Mouse (Mus musculus) retina, postnatal 1 day (tissue): ENCODE results near the gene Fgf8.

Experiments
- DNase-seq: peaks from one replicate; pipeline ENCODE4 v3.0.0-alpha.2; 2012

The Fgf8 gene

DNA sequence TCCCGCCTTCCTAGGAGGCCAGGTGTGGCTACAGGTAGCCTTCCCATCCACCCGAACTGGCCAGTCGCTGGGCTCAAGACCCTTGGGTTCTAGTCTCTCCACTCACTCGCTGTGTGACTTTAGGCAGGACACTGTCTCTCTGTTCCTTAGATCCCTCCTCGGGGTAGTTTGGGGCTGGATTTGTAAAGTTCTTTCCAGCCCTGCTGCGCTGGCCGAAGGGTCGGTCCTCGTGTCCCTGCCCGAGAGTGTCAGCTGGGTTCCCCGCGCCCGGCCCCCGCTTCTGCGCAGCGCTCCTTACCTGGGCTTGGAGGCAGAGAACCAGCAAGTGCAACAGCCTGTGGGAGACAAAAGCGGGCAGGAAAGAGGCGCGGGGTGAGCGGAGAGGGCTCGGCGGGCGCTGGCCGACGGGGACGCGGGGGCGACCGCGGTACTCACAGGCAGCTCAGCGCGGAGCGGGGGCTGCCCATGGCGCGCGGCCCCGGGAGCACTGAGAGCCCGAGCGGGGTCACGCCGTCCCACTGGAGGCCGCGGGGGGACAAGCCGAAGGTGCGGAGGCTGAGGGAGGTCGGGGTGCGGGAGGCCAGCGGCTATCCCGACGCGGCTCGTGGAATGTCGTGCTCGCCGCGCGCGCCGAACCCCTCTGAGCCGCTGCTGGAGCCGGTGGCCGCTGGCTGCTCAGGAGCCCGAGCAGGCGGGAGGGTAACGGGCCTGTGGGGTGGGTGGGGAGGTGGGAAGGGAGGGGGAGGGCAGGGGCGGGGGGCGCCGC, at the start of gene Fgf8:
Gene Fgf8, minus strand, starts transcription at position 698 of the 766 bp plus-strand sequence.
- DNase-seq: peak; percentile 55

DNA sequence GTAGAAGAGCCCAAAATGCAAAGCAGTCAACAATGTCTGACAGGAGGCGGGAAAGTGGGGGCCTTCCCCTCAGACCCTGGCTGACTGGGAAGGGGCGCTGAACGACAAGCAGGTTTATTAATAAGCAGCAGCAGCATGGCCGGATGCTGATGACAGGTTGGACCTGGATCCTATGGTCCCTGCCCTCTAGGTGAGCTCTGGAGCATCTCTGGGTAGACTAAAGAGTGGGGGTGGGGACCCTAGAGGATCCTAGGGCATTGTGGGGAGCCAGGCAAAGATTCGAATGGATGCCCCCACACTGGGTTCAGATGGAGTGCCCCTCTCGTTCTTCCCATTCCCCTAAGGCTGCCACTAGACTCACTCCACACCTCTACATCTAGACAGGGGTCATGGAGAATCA, 49.7 kb upstream of the Fgf8 start:
- no peak for DNase-seq

DNA sequence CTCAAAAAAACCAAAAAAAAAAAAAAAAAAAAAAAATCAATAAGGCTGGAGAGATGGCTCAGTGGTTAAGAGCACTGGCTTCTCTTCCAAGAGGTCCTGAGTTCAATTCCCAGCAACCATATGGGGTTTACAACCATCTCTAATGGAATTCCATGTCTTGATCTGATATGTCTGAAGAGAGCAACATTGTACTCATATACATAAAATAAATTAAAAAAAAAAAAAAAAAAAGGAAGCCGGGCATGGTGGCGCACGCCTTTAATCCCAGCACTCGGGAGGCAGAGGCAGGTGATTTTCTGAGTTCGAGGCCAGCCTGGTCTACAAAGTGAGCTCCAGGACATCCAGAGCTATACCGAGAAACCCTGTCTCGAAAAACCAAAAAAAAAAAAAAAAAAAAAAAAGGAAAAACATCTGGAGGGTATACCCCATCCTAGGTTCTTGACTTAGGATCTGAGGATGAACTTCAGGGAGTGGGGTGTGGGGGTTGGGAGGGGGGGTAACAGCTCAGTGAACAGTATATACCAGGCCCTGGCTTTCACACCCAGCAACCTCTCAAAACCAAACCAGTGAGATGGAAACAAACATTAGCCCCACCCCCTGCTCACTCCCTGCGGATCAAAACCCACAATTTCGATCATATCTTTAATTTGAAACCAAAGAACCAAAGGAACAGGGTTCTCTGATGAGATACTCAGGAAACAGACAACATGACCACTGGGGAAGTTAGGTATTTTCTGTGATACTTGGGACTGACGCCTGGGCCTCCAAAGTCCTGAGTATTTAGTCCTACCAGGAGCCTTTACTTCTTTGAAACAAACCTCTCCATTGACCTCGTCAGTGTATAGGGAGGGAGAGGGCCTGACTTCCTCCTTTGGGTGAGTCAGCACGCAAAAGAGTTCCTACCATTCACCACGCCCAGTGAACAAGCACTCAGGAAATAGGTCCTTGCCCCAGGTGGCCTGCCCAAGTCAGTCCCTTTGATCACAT, 47.5 kb upstream of the Fgf8 start:
- DNase-seq: no peak

DNA sequence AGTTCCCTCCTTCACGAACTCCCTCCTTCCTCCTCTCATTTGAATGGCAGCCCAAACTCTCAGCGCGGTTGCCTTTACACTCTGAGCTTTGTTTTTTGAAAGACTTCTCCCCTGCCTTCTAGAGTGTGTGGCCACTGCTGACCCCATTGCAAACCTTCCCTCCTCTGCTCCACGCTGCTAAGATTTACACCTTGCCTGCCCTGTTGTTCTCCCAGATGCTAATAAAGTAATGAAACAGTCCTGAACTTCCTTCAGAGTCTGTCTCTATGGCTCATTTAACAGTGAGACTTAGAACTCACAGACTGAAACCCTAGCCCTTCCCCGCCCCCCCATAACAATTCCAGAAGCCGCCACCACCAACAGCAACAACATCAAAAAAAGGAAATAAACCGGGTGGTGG, 46.6 kb upstream of the Fgf8 start:
- no peak for DNase-seq

DNA sequence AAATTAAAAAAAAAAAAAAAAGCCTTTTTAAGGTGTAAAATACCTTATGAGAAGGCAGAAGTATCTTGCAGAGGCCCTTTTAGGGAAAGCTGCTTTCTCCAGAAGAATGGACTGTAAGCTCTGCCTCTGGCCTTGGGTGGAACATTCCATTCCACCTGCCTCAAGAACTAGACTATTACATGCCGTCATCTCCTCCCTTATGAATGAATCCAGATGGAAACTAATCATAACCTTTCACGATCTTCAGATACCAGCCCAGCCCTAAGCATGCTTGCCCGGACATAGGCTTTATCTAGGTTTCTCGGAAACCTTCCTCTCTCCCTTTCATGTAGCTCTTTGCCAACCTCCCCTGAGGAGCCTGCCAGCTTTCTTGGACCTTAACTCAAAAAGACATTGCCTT, 45.6 kb upstream of the Fgf8 start:
- DNase-seq: no peak

DNA sequence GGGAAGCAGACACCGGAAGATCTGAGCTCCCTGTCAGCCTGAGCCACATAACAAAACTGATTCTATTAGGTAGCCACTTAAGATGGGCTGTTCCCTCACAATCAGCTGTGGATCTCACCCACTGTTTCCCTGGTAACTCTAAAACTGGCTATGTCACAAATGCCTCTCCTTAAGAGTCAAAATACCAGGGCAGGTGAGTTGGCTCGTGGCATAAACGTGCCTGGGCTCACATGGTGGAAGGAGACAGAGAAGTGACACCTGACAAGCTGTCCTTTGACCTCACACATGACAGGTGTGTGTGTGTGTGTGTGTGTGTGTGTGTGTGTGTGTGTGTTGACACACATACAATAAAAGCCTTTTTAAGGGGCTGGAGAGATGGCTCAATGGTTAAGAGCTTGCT, 44.7 kb upstream of the Fgf8 start:
- DNase-seq: no peak

DNA sequence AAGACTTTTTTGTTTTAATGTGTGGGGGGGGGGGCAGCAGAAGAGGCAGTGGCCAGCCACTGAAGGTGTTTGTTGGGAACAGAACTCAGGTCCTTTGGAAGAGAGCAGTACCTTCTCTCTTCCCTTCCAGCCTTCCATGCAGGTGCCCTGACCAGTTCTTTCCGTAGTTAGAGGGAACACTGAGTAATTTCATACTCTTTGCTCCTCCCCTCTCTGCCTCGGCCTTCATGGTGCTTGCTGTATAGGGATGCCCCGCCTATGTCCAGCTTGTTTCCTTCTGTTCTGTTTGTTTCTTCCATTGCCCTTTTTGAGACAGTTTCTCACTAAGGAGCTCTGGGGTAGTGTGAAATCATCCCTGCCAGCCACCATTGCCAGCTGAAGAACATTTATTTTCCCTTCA, 42.8 kb upstream of the Fgf8 start:
- no peak for DNase-seq

DNA sequence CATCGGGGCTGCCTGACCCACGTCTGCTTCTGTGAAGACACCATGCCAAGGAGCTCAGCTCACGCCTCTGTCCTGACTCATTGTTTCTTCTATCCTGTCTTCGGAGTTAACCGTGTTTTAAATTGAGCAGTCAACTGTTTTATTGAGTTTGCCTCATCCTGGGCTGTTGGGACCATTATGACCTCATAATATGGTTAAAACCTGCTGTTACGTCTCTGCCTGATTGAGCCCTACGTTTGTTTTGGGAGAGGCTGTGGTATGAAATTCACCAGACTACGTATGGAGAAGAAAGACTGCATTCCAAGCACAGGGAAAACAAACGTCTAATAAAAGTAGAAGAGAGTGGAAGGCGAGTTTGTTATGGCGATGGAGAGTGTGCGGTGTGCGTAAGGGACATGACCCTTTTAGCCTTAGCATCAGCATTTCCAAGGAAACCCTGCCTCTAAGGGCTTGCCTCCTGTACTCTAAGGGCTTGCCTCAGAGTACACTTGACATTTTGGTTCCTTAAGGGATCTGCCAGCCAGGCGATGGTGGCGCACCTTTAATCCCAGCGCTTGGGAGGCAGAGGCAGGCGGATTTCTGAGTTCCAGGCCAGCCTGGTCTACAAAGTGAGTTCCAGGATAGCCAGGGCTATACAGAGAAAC, 41.3 kb upstream of the Fgf8 start:
- no peak for DNase-seq

DNA sequence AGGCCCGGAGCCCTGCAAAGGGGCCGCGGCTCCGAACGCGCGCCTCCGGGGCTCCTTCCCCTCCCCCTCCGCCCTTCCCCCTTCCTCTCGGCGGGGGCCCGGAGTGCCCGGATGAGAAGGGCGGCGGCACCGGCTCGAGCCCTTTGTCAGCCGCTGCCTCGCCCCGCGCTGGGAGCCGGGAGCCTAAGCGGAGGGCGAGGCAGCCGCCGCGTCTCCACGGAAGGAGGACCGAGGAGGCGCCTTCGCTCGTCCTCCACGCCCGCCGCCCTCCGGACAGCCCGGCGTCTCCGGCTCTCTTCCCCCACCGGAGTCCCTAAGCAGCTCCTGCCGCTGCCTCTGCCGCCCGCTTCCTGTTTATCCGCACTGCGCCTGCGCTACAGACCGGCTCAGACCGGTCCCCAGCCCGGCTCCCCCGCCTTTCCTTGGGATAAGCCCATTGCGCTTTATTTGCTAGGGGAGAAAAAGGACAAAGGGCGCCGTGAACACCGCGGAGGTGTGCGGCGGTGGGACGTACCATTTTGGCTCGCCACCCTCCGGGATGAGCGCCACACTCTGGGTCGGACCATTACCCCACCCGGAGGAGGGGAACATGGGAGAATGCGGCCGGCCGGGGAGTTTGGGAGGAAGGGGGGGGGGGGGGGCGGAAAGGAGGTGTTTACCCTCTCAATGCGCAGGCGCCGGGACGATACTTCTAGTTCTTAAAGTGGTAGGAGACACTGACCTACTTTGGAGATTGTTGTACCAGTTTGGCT, 40.6 kb upstream of the Fgf8 start, which contains the start of gene Mgea5:
Gene Mgea5, minus strand, starts transcription at position 657 of the 752 bp plus-strand sequence.
- peak; percentile 100 for DNase-seq

DNA sequence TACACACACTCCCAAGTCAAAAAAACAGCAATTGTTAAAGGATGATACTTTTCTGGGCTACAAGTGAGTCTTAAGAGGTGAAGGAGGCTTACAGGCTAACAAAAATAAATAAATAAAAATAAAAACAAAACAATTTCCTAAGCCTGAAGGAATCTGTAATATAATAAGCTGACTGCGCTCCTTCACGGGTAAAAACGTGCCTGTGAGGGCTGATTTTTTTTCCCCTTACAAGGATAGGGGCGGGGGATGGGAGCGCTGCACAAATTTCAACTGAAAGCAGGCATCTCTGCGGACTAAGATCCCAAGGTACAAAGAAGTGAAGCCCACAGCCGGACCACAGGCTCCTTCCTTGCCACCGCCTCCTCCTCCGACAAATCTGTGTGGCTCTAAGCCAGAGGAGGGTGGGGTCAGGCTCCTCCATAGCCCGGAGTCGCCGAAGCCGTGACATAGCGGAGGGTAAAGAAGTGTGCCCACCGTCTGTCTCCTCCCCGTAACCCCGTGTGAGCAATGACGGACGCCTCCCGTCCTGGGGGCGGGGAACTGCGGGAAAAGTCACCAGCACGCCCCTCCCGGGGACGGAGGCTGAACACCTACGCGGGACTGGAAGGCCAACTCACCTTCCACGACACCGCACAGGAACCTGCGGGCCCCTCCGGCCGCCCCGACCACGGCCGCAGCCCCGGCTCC, 39.7 kb upstream of the Fgf8 start:
- DNase-seq: peak; percentile 79

DNA sequence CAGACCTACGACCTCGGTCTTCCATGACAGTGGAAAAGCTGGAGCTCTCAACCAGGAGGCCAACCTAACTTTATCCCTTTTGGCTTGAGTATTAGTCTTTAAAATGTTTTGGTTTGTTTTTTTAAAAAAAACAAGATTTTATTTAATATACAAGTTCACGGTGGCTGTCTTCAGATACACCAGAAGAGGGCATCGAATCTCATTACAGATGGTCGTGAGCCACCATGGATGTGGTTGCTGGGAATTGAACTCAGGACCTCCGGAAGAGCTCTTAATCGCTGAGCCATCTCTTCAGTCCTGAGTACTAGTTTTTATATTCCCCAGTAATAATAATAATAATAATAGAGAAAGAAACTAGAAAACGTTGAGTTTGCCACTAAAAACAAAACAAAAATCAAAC, 39.0 kb upstream of the Fgf8 start:
- no peak for DNase-seq

DNA sequence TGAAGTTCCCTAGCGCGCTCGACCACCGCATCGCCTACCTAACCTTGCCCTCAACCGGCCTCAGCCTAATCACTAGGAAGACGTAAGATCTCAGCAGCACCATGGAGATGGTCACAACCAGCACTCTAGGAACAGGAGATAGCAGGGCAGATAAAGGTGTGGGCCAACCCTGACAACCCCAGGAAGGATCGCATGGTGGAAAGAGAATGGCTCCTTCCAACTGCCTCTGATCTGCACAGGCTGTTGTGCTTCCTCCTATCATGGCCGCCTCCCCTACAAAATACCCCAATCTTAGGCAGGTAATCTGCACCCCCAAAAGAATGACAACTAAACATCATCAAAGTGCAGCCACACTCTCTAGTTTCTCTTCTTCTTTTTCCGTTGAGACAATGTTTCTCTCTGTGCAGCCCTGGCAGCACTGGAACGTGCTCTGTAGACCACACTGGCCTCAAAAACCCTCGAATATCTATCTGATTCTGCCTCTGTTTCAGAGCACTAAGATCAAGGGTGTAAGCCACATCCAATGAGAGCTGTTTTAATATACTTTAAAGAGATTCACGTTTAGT, 37.7 kb upstream of the Fgf8 start:
- no peak for DNase-seq

DNA sequence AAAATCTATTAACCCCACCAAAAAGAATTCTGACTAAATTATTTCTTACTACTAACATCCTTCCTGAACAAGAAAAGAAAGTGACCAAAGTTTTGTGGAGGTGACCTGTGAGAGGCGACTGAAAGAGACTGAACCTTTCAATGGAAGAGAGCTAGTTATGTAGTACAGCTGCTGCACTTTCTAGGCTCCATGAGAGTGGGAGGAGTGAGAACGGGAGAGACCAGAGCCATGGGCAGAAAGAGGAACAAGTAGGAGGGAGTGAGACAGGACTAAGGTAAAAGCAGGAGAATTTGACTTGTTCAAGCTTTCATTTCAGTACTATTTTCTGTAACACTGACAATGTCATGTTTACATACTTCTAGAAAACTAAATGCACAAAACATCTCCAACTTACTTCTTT, 32.8 kb upstream of the Fgf8 start:
- no peak for DNase-seq

DNA sequence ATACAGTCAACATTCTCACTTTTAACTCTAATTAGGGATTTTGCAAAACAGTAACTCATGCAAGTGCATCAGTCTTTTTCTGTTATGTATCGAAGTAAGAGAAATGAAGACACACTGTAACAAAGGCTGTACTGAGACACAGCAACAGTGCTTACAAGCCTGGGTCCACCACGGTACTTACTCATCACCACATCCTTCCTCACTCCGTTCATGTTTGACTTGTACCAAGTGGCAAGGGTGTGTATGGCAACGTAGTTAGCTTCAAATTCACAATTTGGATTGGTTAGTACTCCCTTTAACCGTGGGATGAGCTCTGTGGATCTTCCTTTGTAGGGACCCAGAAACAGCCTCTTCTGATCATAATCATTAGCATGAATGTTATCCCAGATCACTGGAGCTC, 28.8 kb upstream of the Fgf8 start:
- DNase-seq: no peak

DNA sequence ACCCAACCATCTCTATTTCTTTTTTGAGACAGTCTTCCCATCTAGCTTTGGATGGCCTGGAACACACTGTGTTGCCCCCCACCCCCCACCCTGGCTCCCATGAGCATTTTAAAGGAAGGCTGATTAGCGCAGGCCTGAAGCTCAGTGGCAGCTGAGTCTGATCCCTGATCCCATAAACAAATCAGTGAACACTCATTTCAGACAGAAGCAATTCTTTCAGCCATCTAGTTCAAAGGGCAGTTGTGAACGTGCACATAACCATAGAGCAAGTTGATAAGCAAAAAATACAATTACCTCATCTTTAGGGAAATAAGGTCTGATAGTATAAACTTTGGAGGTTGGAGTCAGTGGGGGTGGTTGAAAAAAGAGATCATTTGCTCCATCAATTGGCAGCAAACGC, 18.1 kb upstream of the Fgf8 start:
- no peak for DNase-seq

DNA sequence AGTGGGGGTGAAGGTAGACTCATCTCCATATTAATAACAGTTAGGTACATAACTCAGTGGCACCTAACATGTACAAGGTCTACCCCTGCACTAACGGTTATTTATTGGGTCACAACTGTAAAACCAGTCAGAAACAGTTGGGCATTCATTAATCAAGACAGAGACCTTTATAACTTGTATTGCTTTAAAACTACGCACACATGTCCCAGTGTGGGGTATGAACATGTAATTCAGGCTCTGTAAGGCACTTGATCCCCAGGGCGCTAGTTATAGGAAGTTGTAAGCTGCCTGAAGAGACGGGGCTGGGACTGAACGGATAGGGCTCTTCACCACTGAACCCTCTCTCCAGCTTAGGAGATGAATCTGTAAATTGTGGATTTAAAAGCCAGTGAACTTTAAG, 16.0 kb upstream of the Fgf8 start:
- no peak for DNase-seq

DNA sequence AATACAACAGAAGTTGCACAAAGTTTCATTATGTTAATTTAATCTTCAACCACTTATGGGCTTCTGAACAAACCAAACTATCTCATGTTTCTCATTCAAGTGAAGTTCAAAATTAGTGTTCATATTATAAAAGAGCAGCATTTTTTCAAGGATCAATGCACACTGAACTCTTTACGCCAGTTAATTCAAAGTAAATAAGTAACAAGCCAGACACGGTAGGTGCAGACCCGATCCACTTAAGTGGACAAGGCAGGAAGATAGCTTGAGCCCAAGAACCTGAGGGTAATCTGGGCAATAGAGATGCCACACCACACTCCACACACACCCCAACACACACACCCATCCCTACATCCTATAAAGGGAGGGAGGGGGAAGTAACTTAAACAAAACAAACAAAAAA, 10.8 kb upstream of the Fgf8 start:
- no peak for DNase-seq

DNA sequence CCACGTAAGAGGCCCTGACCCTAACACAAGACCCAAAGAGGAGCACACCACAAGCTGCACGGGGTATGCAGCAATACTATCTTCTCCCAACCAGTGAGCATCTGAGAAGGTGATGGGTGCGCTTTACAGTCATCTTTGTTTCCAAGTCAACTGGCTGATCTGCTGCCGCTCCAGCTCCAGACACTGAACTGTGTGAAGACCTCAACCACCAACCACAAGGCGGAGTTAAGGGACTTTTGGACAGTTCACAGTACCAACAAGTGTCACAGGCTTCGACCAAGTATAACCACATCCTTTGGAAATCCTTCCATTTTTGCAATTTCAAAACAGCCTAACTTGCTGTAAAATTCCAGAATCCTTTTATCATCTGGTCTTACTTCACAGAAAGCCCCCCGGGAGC, 9.2 kb upstream of the Fgf8 start:
- DNase-seq: no peak

DNA sequence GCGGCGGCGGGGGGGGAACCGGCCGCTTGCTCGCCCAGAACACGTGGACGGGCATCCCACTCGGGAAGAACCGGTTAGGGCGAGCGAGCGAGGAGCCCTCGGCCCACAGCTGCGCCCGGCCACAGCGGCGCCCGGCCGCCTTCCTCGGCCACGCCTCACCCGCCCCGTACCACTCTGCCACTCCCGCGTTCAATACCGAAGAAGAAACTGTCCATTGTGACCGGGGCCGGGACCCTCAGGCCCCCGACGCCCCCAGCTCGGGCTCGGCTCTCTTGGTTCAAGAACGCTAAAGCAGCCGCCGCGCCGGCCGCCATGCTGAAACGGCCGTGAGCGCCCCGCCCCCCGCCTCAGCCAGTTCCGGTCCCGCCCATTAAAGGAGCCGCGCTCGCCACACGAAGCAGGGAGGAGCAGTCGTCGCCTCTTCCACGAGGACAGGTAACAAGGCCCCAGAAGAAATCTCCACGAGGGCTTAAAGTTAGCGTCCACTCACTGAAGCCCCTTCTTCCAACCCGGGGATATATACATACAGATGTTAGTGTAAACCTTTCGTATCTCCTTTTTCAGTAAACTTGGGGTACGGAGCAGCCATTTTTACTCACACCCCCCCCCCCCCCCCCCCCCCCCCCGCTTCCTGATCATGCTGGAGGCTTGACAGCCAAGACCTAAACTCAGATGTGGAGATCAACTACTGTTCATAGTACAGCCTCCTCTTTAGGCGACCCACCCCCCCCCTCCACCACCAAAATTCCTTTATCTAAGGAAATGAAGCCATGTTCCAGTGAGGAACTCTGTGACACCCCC, 6.7 kb upstream of the Fgf8 start, which contains the start of gene Npm3:
Gene Npm3, minus strand, starts transcription at position 349 of the 801 bp plus-strand sequence.
- DNase-seq: peak; percentile 90

DNA sequence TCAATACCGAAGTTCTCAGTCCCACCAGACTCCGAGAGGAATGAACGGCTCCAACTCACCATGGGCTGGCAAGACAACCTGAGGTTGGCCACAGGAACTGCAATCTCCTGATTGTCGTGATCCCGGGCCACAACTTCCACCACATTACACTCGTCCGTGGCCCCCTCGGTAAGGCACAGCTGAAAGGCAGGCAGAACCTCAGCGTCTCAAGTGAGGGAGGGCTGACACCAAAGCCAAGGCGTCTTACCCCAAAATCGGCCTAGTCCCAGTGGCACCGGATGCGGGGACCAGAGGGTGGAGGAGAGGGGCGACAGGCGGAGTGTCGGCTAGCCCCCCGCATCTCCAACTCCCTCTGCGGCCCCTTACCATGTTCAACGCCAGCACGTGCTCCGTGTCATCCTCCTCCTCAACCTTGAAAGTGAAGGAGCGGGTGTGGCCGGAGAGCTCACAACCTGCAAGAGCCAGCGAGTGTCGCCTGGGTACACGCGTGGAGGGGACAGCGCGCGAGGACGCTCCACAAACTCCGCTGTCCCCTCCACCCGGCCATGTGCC, 6.1 kb upstream of the Fgf8 start:
- no peak for DNase-seq
